Mouse (Mus musculus) heart, postnatal 0 days (tissue): ENCODE measurements around the gene Immp2l. TPM values are rescaled to one million over a fixed set of nuclear protein-coding genes. Genes with fewer than 3 reads are reported as not detected.

Source experiments
- ATAC-seq: fragments of 200-750 bp; cut with Nextera tagmentation; 2 replicates; pipeline ENCODE4 v1.8.0; 2017; ENCODE audit warnings: low read depth, moderate number of reproducible peaks, moderate library complexity; ENCODE audit not compliant: insufficient read depth
- DNase-seq: peaks from one replicate; pipeline ENCODE4 v3.0.0-alpha.2; 2016; ENCODE audit warnings: low spot score
- H3K27ac ChIP-seq: fragments of 300-500 bp; sonication (generic); 2 replicates; pipeline ENCODE4 v1.5.1; 2014; ENCODE audit warnings: low read depth, mild to moderate bottlenecking
- H3K27me3 ChIP-seq: fragments of 300-500 bp; sonication (generic); 2 replicates; pipeline ENCODE4 v1.6.1; 2014; ENCODE audit warnings: low read length, mixed read lengths; ENCODE audit not compliant: control insufficient read depth, insufficient read depth
- H3K36me3 ChIP-seq: fragments of 300-500 bp; sonication (generic); replicated peaks from 2 replicates; pipeline ENCODE4 v1.6.1; 2014; ENCODE audit warnings: low read length, mixed read lengths; ENCODE audit not compliant: control insufficient read depth, insufficient read depth
- H3K4me1 ChIP-seq: fragments of 300-500 bp; sonication (generic); 2 replicates; pipeline ENCODE4 v1.6.1; 2014; ENCODE audit warnings: antibody characterized with exemption; ENCODE audit not compliant: control insufficient read depth, insufficient read depth
- H3K4me2 ChIP-seq: fragments of 300-500 bp; sonication (generic); 2 replicates; pipeline ENCODE4 v1.6.1; 2014; ENCODE audit warnings: low read depth, mild to moderate bottlenecking, low read length, moderate library complexity
- H3K4me3 ChIP-seq: fragments of 300-500 bp; sonication (generic); 2 replicates; pipeline ENCODE4 v1.5.1; 2014; ENCODE audit warnings: low read depth, low read length
- H3K9ac ChIP-seq: fragments of 300-500 bp; sonication (generic); replicated peaks from 2 replicates; pipeline ENCODE4 v1.6.1; 2014; ENCODE audit warnings: low read depth, low read length, mixed read lengths
- H3K9me3 ChIP-seq: fragments of 300-500 bp; sonication (generic); replicated peaks from 2 replicates; pipeline ENCODE4 v1.6.1; 2016; ENCODE audit warnings: low read length; ENCODE audit not compliant: control insufficient read depth
- CTCF ChIP-seq: IDR thresholded peaks from 2 replicates; pipeline ENCODE4 v1.5.1; 2016; ENCODE audit warnings: antibody characterized with exemption, control low read depth, low read depth
- EP300 ChIP-seq: IDR thresholded peaks from 2 replicates; pipeline ENCODE4 v1.6.1; 2016; ENCODE audit warnings: antibody characterized with exemption, low read depth
- WGBS: fragments of 180-500 bp; shearing (Covaris S2); extraction: QIAGEN DNeasy Blood & Tissue Kit; methylation state at CpG from one replicate; pipeline ENCODE4 v1.1.7; 2014; 5-methylcytosine and 5-hydroxymethylcytosine counted together
- polyA plus RNA-seq: library from polyadenylated mRNA; unstranded; fragments of >200 nt; fragmentation: Nextera tagmentation; extraction: Ambion mirVana; gene quantifications from 2 replicates; pipeline ENCODE4 v1.2.1, GENCODE M21; 2015
- total RNA-seq: library from RNA; depleted of rRNA; stranded (reverse); fragments of >200 nt; gene quantifications from 2 replicates; pipeline ENCODE4 v1.2.3, GENCODE M21; 2014; ENCODE audit warnings: low replicate concordance

Gene Immp2l
- total and polyA plus RNA-seq, 2 experiments from 2014 or later: 3.6 to 10.8 TPM

DNA sequence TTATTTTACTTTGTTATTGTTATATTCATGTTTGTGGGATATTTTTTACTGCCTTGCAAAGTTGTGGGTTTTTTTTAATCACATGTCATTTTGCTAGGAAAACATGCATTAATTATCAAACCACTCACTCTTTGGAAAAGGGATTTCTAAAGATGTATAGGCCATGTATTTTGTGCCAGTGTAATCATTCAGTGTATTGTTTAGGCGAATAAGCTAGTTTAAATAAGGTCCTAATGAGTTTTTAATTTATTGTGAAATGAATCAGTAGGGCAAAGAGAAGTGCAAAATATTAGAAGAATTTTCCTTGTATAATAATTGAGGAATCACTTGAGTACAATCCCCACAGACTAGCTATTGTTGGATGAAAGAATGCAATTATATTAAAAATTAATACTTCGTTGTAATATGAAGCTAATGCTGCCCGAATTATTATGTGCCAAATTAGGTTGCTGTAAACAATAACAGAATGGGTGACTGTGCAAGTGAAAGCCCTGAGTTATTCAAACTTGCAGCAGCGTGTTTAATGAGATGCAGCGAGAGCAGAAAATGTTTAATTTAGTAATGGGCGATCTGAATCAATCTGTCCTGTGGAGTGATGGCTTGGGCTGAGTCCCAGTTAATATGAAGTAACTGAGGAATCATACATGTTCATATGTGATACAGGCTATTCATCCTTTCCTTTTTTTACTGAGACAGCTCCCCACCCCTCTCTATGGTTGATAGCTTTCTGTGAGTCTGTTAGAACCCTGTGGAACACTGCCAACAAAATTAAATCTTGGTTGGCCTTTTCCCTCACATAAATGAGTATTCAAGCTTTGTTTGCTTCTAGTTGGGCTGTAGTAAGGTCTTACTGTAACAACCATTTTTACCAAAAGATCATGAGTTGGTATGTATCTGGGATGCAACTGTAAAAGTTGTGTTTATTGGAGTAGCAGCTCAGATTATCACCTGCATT is 285.1 kb downstream of the Immp2l start:
- no peaks in the 10 kb centered on the region for H3K4me1 ChIP-seq
- no peaks in the 10 kb centered on the region for H3K36me3 ChIP-seq
- no peaks in the 10 kb centered on the region for H3K27me3 ChIP-seq
- no peaks in the 10 kb centered on the region for H3K9me3 ChIP-seq
- H3K4me2 ChIP-seq: no peak overlapping the region
- no peak for TF ChIP-seq CTCF
- TF ChIP-seq EP300: no peak
- ATAC-seq: no peak
- WGBS: 87% methylated on average over 6 of the region's 6 CpGs
- H3K27ac ChIP-seq: no peak overlapping the region
- H3K4me3 ChIP-seq: no peak overlapping the region
- no peak overlapping the region for H3K9ac ChIP-seq
- no peak for DNase-seq

DNA sequence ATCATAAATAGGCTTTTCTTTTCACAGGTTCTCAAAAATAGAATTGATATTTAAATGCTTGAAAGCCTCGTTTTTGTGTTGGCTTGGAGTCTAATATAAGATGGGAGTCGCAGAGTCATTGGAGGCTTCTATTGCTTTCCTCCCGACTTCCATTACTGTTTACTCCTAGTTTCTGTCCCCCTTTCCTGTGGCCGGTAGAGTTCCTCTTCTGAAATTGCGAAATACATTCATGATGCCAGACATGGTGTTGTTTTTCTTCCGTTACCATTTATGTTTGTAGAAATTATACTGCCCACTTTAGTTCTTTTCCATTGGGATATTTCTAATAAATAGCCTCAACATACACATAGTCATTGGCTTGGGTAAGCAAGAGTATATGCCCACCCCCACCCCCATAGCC is 289.5 kb downstream of the Immp2l start:
- Histone ChIP-seq H3K27me3 (no peaks in the 10 kb centered on the region), H3K9ac (no peak overlapping the region), H3K9me3 (no peaks in the 10 kb centered on the region), H3K27ac (no peak overlapping the region), H3K36me3 (no peaks in the 10 kb centered on the region), H3K4me2 (no peak overlapping the region), H3K4me3 (no peak overlapping the region), H3K4me1 (no peaks in the 10 kb centered on the region)
- DNase-seq (no peak), ATAC-seq (no peak)
- no peak for TF ChIP-seq CTCF
- no peak for TF ChIP-seq EP300
- 80% methylated on average over 6 of the region's 6 CpGs for WGBS

GRCm38 (mm10) chr12:41314811-41315461 is 291.0 kb downstream of the Immp2l start:
- Histone ChIP-seq H3K27me3 (no peaks in the 10 kb centered on the region), H3K4me3 (no peak overlapping the region), H3K27ac (no peak overlapping the region), H3K4me1 (no peaks in the 10 kb centered on the region), H3K4me2 (no peak overlapping the region), H3K9me3 (no peaks in the 10 kb centered on the region), H3K36me3 (no peaks in the 10 kb centered on the region), H3K9ac (no peak overlapping the region)
- TF ChIP-seq CTCF (no peak), EP300 (no peak)
- 57% methylated on average over 11 of the region's 11 CpGs for WGBS
- DNase-seq: no peak
- no peak for ATAC-seq

DNA sequence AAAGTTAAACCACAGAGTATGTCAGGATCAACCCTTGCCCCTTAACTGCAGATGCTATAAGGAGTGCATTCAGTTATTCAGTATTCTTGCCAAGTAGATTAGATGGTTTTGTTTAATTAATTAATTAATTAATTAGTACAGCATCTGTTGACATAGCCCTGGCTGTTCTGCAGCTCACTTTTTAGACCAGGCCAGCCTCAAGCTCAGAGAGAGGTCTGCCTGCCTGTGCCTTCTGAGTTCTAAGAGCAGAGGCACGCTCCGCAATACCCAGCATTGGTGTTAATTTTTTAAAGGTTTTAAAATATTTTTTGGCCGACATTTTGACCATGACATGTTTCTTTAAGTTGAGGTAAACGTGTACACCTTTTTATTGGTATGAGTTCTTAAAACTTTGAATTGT is 292.0 kb downstream of the Immp2l start:
- no peak overlapping the region for H3K4me2 ChIP-seq
- no peaks in the 10 kb centered on the region for H3K27me3 ChIP-seq
- H3K4me1 ChIP-seq: no peaks in the 10 kb centered on the region
- H3K9ac ChIP-seq: no peak overlapping the region
- ATAC-seq (no peak), DNase-seq (no peak)
- no peak overlapping the region for H3K27ac ChIP-seq
- no peak overlapping the region for H3K4me3 ChIP-seq
- no peak for TF ChIP-seq EP300
- TF ChIP-seq CTCF: no peak
- WGBS: 86% methylated on average over 4 of the region's 4 CpGs
- no peaks in the 10 kb centered on the region for H3K9me3 ChIP-seq
- no peaks in the 10 kb centered on the region for H3K36me3 ChIP-seq

DNA sequence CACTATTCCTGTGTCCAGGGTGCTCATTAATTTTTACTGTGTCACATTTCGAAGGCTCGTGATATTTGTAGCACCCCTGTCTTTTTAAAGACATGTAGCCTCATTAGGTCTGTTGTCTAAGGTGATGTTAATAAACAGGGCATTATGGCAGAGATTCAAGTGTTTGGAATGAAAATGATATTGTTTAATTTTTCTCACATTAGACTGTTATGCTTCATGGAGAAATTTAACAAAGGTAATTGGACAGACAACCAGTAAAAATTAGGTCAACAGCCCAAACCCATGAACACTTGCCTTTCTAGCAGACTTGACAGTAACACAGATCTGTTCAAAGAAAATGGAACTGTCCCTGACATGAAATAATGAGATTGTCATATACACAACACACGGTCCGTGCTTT is 292.5 kb downstream of the Immp2l start:
- 90% methylated on average over 4 of the region's 4 CpGs for WGBS
- no peak for ATAC-seq

More for the DNA sequence above, 292.5 kb downstream of the Immp2l start:
- Histone ChIP-seq H3K9me3 (no peaks in the 10 kb centered on the region), H3K9ac (no peak overlapping the region), H3K4me3 (no peak overlapping the region), H3K36me3 (no peaks in the 10 kb centered on the region), H3K4me1 (no peaks in the 10 kb centered on the region), H3K27me3 (no peaks in the 10 kb centered on the region), H3K4me2 (no peak overlapping the region), H3K27ac (no peak overlapping the region)
- no peak for DNase-seq
- TF ChIP-seq EP300 (no peak), CTCF (no peak)
